Mouse (Mus musculus): Measurements from ENCODE around the gene Dhx58. TPM values are rescaled to one million over a fixed set of nuclear protein-coding genes. Genes with fewer than 3 reads are reported as not detected.

The Dhx58 gene
- polyA plus RNA-seq, 1 experiment = 2.7 TPM

DNA sequence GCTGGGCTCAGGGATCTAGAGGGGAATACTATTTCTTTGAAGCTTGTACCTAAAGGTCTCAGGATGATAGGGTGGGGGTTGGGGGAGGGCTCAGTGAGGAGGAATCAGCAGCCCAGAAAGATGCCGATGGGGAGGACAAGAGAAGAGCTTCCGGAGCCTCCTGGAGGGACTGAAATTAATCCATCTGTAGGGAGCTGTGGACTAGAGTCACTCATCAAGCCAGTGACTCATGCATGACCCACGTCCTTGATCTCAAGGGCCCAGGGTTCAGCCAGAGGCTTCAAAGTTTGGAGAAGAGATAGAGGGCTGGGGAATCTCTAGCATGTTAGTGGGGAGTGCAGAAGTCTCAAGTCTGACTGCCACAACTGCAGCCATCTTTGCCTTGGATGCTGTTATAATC lies 52.3 kb downstream of the Dhx58 start:
- DNase-seq (ENCODE audit: extremely low spot score in 1 of 2, low spot score in 1 of 2) = no peak

DNA sequence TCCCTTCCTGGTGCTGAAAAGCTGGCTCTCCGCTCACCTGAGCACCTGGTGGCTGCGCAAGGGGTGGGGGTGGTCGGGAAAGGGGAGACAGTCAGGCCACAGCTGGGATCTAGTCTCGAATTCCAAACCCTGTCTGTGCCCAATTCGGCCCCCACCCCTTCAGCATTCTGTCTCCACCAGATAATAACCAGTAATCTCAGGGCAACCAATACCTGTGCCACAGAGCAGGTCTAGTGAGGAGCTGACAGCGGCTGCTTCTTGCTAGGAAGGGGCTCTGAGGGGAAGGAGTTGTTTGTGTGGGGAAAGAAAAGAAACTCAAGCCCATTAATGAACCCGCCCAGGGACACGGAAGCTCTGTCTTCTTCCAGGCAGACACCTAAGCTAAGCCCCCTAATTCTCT lies 52.9 kb downstream of the Dhx58 start:
- DNase-seq (ENCODE audit: extremely low spot score in 1 of 2, low spot score in 1 of 2) = no peak

GRCm38 (mm10) chr11:100648405-100648804 lies 55.7 kb downstream of the Dhx58 start:
- DNase-seq (ENCODE audit: extremely low spot score in 1 of 2, low spot score in 1 of 2) = no peak

- no peak for DNase-seq (ENCODE audit: extremely low spot score in 1 of 2, low spot score in 1 of 2)
Measured at GRCm38 (mm10) chr11:100646265-100646664, 57.8 kb downstream of the Dhx58 start.

Other genes with a start within 250 kb of the Dhx58 start
- 13.6 and 13.7 TPM in 2 replicates for gene Klhl11, start 231.5 kb downstream of the Dhx58 start, polyA plus RNA-seq (2012; rRNA removed)
- gene Acly, start 176.3 kb downstream of the Dhx58 start, polyA plus RNA-seq (2012; rRNA removed) = 108 and 113 TPM in 2 replicates
- gene Ttc25, start 158.7 kb downstream of the Dhx58 start, polyA plus RNA-seq (2012; rRNA removed) = 1.5 and 2.0 TPM in 2 replicates
- gene Cnp, start 129.4 kb downstream of the Dhx58 start, polyA plus RNA-seq (2012; rRNA removed) = 227 and 230 TPM in 2 replicates
- 23.5 and 27.3 TPM in 2 replicates for gene Nkiras2, start 85.0 kb downstream of the Dhx58 start, polyA plus RNA-seq (2012; rRNA removed)
- 224 and 228 TPM in 2 replicates for gene Dnajc7, start 84.1 kb downstream of the Dhx58 start, polyA plus RNA-seq (2012; rRNA removed)
- 2.5 TPM in 2 replicates for gene Zfp385c, start 11.8 kb downstream of the Dhx58 start, polyA plus RNA-seq (2012; rRNA removed)
- gene Kat2a, start 8.2 kb upstream of the Dhx58 start, polyA plus RNA-seq (2012; rRNA removed) = 60.7 and 61.7 TPM in 2 replicates
- gene Hspb9, start 9.6 kb upstream of the Dhx58 start, polyA plus RNA-seq (2012; rRNA removed) = not detected in 2 replicates
- 205 and 221 TPM in 2 replicates for gene Rab5c, start 33.9 kb upstream of the Dhx58 start, polyA plus RNA-seq (2012; rRNA removed)
- 15.8 and 19.2 TPM in 2 replicates for gene Kcnh4, start 55.7 kb upstream of the Dhx58 start, polyA plus RNA-seq (2012; rRNA removed)
- gene Hcrt, start 58.7 kb upstream of the Dhx58 start, polyA plus RNA-seq (2012; rRNA removed) = 0.50 and 0.62 TPM in 2 replicates
- gene Ghdc, start 66.7 kb upstream of the Dhx58 start, polyA plus RNA-seq (2012; rRNA removed) = 7.7 and 9.3 TPM in 2 replicates
- 28.7 and 29.6 TPM in 2 replicates for gene Stat5b, start 146.5 kb upstream of the Dhx58 start, polyA plus RNA-seq (2012; rRNA removed)
- 3.4 and 3.7 TPM in 2 replicates for gene Stat5a, start 155.1 kb upstream of the Dhx58 start, polyA plus RNA-seq (2012; rRNA removed)
- gene Stat3, start 235.3 kb upstream of the Dhx58 start, polyA plus RNA-seq (2012; rRNA removed) = 49.1 TPM in 2 replicates